Mouse (Mus musculus): ENCODE results near the gene Kcnj14. TPM values are rescaled to one million over a fixed set of nuclear protein-coding genes. Genes with fewer than 3 reads are reported as not detected.
A peak's percentile ranks its signal among the peaks of the same experiment; 100 is the strongest.

The Kcnj14 gene
- polyA plus RNA-seq, 1 experiment from 2014 or later, result 1.7 TPM

GRCm38 (mm10) chr7:45783511-45784091 lies 41.0 kb downstream of the Kcnj14 start, which contains the start of gene Lmtk3:
Gene Lmtk3, plus strand, starts transcription at chr7:45783738.
- no peak within 1 kb of the TSS; the same call in 1 of the 2 replicates for H3K27ac ChIP-seq (replicated peaks)
- peak within 1 kb of the TSS; percentile 21 for H3K9ac ChIP-seq
- under 1% methylated on average over 38 of the region's 38 CpGs for WGBS
- peaks cover 8% of the 10 kb centered on the region; the same call in 1 of the 2 replicates for H3K27me3 ChIP-seq
- H3K9me3 ChIP-seq (replicated peaks), result no peaks in the 10 kb centered on the region
- no peaks in the 10 kb centered on the region for H3K36me3 ChIP-seq
- peak within 1 kb of the TSS; percentile 96 for H3K4me2 ChIP-seq (replicated peaks)
- H3K4me1 ChIP-seq, result peaks cover 43% of the 10 kb centered on the region
- peak; percentile 26; the same call in 1 of the 2 replicates for ATAC-seq (ENCODE audit: insufficient number of reproducible peaks, low FRiP score, low TSS enrichment, low read depth)
- H3K4me3 ChIP-seq (replicated peaks), result peak within 1 kb of the TSS; percentile 66

- no peak overlapping the region for H3K4me3 ChIP-seq (replicated peaks)
- no peak for ATAC-seq (ENCODE audit: insufficient number of reproducible peaks, low FRiP score, low TSS enrichment, low read depth)
- no peaks in the 10 kb centered on the region for H3K9me3 ChIP-seq (replicated peaks)
- no peak overlapping the region for H3K4me2 ChIP-seq (replicated peaks)
- peaks cover 39% of the 10 kb centered on the region for H3K4me1 ChIP-seq
- no peak overlapping the region for H3K9ac ChIP-seq
- H3K36me3 ChIP-seq, result no peaks in the 10 kb centered on the region
- WGBS, result 56% methylated on average over 4 of the region's 4 CpGs
- peaks cover 8% of the 10 kb centered on the region; the same call in 1 of the 2 replicates for H3K27me3 ChIP-seq
- H3K27ac ChIP-seq (replicated peaks), result no peak overlapping the region
Observed at GRCm38 (mm10) chr7:45782271-45782670, 42.3 kb downstream of the Kcnj14 start.

- Histone ChIP-seq H3K9ac (no peak overlapping the region), H3K27ac (replicated peaks) (no peak overlapping the region), H3K9me3 (replicated peaks) (no peaks in the 10 kb centered on the region), H3K36me3 (no peaks in the 10 kb centered on the region), H3K27me3 (peaks cover 8% of the 10 kb centered on the region; the same call in 1 of the 2 replicates), H3K4me2 (replicated peaks) (peak overlapping the region; percentile 22; the same call in 1 of the 2 replicates), H3K4me3 (replicated peaks) (peak overlapping the region; percentile 12; the same call in 1 of the 2 replicates), H3K4me1 (peaks cover 8% of the 10 kb centered on the region)
- 21% methylated on average over 22 of the region's 22 CpGs for WGBS
- ATAC-seq (ENCODE audit: insufficient number of reproducible peaks, low FRiP score, low TSS enrichment, low read depth), result no peak; the same call in 1 of the 2 replicates
Observed at GRCm38 (mm10) chr7:45779081-45779641, 45.4 kb downstream of the Kcnj14 start.

GRCm38 (mm10) chr7:45775237-45775636 lies 49.3 kb downstream of the Kcnj14 start:
- no peak overlapping the region for H3K9ac ChIP-seq
- 73% methylated on average over 7 of the region's 7 CpGs for WGBS
- H3K4me3 ChIP-seq (replicated peaks), result no peak overlapping the region
- H3K36me3 ChIP-seq, result no peaks in the 10 kb centered on the region
- H3K4me2 ChIP-seq (replicated peaks), result no peak overlapping the region
- no peak for ATAC-seq (ENCODE audit: insufficient number of reproducible peaks, low FRiP score, low TSS enrichment, low read depth)
- H3K4me1 ChIP-seq, result no peaks in the 10 kb centered on the region
- peaks cover 15% of the 10 kb centered on the region for H3K27me3 ChIP-seq
- H3K9me3 ChIP-seq (replicated peaks), result no peaks in the 10 kb centered on the region
- no peak overlapping the region for H3K27ac ChIP-seq (replicated peaks)

- Histone ChIP-seq H3K27ac (replicated peaks) (peak overlapping the region; percentile 65), H3K4me3 (replicated peaks) (no peak overlapping the region), H3K4me1 (peaks cover 5% of the 10 kb centered on the region; the same call in 1 of the 2 replicates), H3K9ac (no peak overlapping the region), H3K36me3 (no peaks in the 10 kb centered on the region), H3K4me2 (replicated peaks) (no peak overlapping the region), H3K27me3 (peaks cover 7% of the 10 kb centered on the region; the same call in 1 of the 2 replicates), H3K9me3 (replicated peaks) (no peaks in the 10 kb centered on the region)
- WGBS, result 46% methylated on average over 4 of the region's 4 CpGs
- ATAC-seq (ENCODE audit: insufficient number of reproducible peaks, low FRiP score, low TSS enrichment, low read depth), result no peak
Observed at GRCm38 (mm10) chr7:45771101-45771500, 53.5 kb downstream of the Kcnj14 start.

GRCm38 (mm10) chr7:45770427-45771082 lies 54.0 kb downstream of the Kcnj14 start:
- peaks cover 10% of the 10 kb centered on the region; the same call in 1 of the 2 replicates for H3K4me1 ChIP-seq
- H3K4me3 ChIP-seq (replicated peaks), result no peak overlapping the region
- peaks cover 7% of the 10 kb centered on the region; the same call in 1 of the 2 replicates for H3K27me3 ChIP-seq
- no peaks in the 10 kb centered on the region for H3K9me3 ChIP-seq (replicated peaks)
- no peak for ATAC-seq (ENCODE audit: insufficient number of reproducible peaks, low FRiP score, low TSS enrichment, low read depth)
- H3K4me2 ChIP-seq (replicated peaks), result no peak overlapping the region
- 62% methylated on average over 8 of the region's 8 CpGs for WGBS
- H3K9ac ChIP-seq, result no peak overlapping the region
- H3K27ac ChIP-seq (replicated peaks), result no peak overlapping the region; the same call in 1 of the 2 replicates
- no peaks in the 10 kb centered on the region for H3K36me3 ChIP-seq

GRCm38 (mm10) chr7:45767500-45767899 lies 57.1 kb downstream of the Kcnj14 start:
- Histone ChIP-seq H3K9ac (no peak overlapping the region), H3K36me3 (no peaks in the 10 kb centered on the region), H3K27ac (replicated peaks) (peak overlapping the region; percentile 71), H3K4me1 (peaks cover 10% of the 10 kb centered on the region; the same call in 1 of the 2 replicates), H3K9me3 (replicated peaks) (no peaks in the 10 kb centered on the region), H3K27me3 (no peaks in the 10 kb centered on the region), H3K4me3 (replicated peaks) (no peak overlapping the region), H3K4me2 (replicated peaks) (no peak overlapping the region)
- ATAC-seq (ENCODE audit: insufficient number of reproducible peaks, low FRiP score, low TSS enrichment, low read depth), result no peak
- WGBS, result 89% methylated on average over 6 of the region's 6 CpGs

- Histone ChIP-seq H3K9ac (no peak overlapping the region), H3K4me2 (replicated peaks) (no peak overlapping the region), H3K4me1 (peaks cover 10% of the 10 kb centered on the region; the same call in 1 of the 2 replicates), H3K27me3 (no peaks in the 10 kb centered on the region), H3K9me3 (replicated peaks) (no peaks in the 10 kb centered on the region), H3K27ac (replicated peaks) (peak overlapping the region; percentile 71; the same call in 1 of the 2 replicates), H3K4me3 (replicated peaks) (no peak overlapping the region), H3K36me3 (no peaks in the 10 kb centered on the region)
- ATAC-seq (ENCODE audit: insufficient number of reproducible peaks, low FRiP score, low TSS enrichment, low read depth), result peak; percentile 68; the same call in 1 of the 2 replicates
- WGBS, result 31% methylated on average over 8 of the region's 8 CpGs
Observed at GRCm38 (mm10) chr7:45766764-45767163, 57.8 kb downstream of the Kcnj14 start.

Other genes starting within 250 kb of the Kcnj14 start
- gene Fgf21, start 209.3 kb downstream of the Kcnj14 start, polyA plus RNA-seq (2015; fragmentation: Nextera tagmentation; extraction: Ambion mirVana), result 0.95 and 1.2 TPM in 2 replicates
- 4.8 and 5.3 TPM in 2 replicates for gene Fut1, start 207.5 kb downstream of the Kcnj14 start, polyA plus RNA-seq (2015; fragmentation: Nextera tagmentation; extraction: Ambion mirVana)
- gene Izumo1, start 203.0 kb downstream of the Kcnj14 start, polyA plus RNA-seq (2015; fragmentation: Nextera tagmentation; extraction: Ambion mirVana), result 0.38 and 0.41 TPM in 2 replicates
- gene Rasip1, start 197.3 kb downstream of the Kcnj14 start, polyA plus RNA-seq (2015; fragmentation: Nextera tagmentation; extraction: Ambion mirVana), result 14.5 and 15.3 TPM in 2 replicates
- 20.0 and 21.4 TPM in 2 replicates for gene Mamstr, start 184.8 kb downstream of the Kcnj14 start, polyA plus RNA-seq (2015; fragmentation: Nextera tagmentation; extraction: Ambion mirVana)
- 6.3 and 6.5 TPM in 2 replicates for gene Fut2, start 158.4 kb downstream of the Kcnj14 start, polyA plus RNA-seq (2015; fragmentation: Nextera tagmentation; extraction: Ambion mirVana)
- 10.8 and 11.7 TPM in 2 replicates for gene Ntn5, start 140.8 kb downstream of the Kcnj14 start, polyA plus RNA-seq (2015; fragmentation: Nextera tagmentation; extraction: Ambion mirVana)
- 9.6 and 11.1 TPM in 2 replicates for gene Sec1, start 130.4 kb downstream of the Kcnj14 start, polyA plus RNA-seq (2015; fragmentation: Nextera tagmentation; extraction: Ambion mirVana)
- gene Car11, start 124.9 kb downstream of the Kcnj14 start, polyA plus RNA-seq (2015; fragmentation: Nextera tagmentation; extraction: Ambion mirVana), result 17.2 and 17.7 TPM in 2 replicates
- 6.8 and 7.0 TPM in 2 replicates for gene Dbp, start 119.7 kb downstream of the Kcnj14 start, polyA plus RNA-seq (2015; fragmentation: Nextera tagmentation; extraction: Ambion mirVana)
- gene Rpl18, start 109.3 kb downstream of the Kcnj14 start, polyA plus RNA-seq (2015; fragmentation: Nextera tagmentation; extraction: Ambion mirVana), result 1,062 and 1,100 TPM in 2 replicates
- gene Sphk2, start 106.8 kb downstream of the Kcnj14 start, polyA plus RNA-seq (2015; fragmentation: Nextera tagmentation; extraction: Ambion mirVana), result 38.4 and 43.4 TPM in 2 replicates
- 2.1 and 3.2 TPM in 2 replicates for gene Fam83e, start 103.6 kb downstream of the Kcnj14 start, polyA plus RNA-seq (2015; fragmentation: Nextera tagmentation; extraction: Ambion mirVana)
- 0.24 and 0.25 TPM in 2 replicates for gene Spaca4, start 99.0 kb downstream of the Kcnj14 start, polyA plus RNA-seq (2015; fragmentation: Nextera tagmentation; extraction: Ambion mirVana)
- 1.9 TPM in 2 replicates for gene Lmtk3, start 41.0 kb downstream of the Kcnj14 start, polyA plus RNA-seq (2015; fragmentation: Nextera tagmentation; extraction: Ambion mirVana)
- gene Sult2b1, start 40.1 kb downstream of the Kcnj14 start, polyA plus RNA-seq (2015; fragmentation: Nextera tagmentation; extraction: Ambion mirVana), result 49.6 and 55.7 TPM in 2 replicates
- 124 and 129 TPM in 2 replicates for gene Cyth2, start 10.2 kb downstream of the Kcnj14 start, polyA plus RNA-seq (2015; fragmentation: Nextera tagmentation; extraction: Ambion mirVana)
- 57.3 and 58.0 TPM in 2 replicates for gene Grwd1, start 6.2 kb upstream of the Kcnj14 start, polyA plus RNA-seq (2015; fragmentation: Nextera tagmentation; extraction: Ambion mirVana)
- 83.7 and 98.4 TPM in 2 replicates for gene Kdelr1, start 48.0 kb upstream of the Kcnj14 start, polyA plus RNA-seq (2015; fragmentation: Nextera tagmentation; extraction: Ambion mirVana)
- 0.67 and 0.79 TPM in 2 replicates for gene Grin2d, start 53.6 kb upstream of the Kcnj14 start, polyA plus RNA-seq (2015; fragmentation: Nextera tagmentation; extraction: Ambion mirVana)
- 0.40 and 0.77 TPM in 2 replicates for gene Syngr4, start 71.9 kb upstream of the Kcnj14 start, polyA plus RNA-seq (2015; fragmentation: Nextera tagmentation; extraction: Ambion mirVana)
- 4.9 and 5.0 TPM in 2 replicates for gene Tmem143, start 72.2 kb upstream of the Kcnj14 start, polyA plus RNA-seq (2015; fragmentation: Nextera tagmentation; extraction: Ambion mirVana)
- gene Emp3, start 96.6 kb upstream of the Kcnj14 start, polyA plus RNA-seq (2015; fragmentation: Nextera tagmentation; extraction: Ambion mirVana), result 307 and 335 TPM in 2 replicates
- gene Ccdc114, start 99.3 kb upstream of the Kcnj14 start, polyA plus RNA-seq (2015; fragmentation: Nextera tagmentation; extraction: Ambion mirVana), result 5.7 and 9.8 TPM in 2 replicates
- gene Abcc6, start 205.5 kb upstream of the Kcnj14 start, polyA plus RNA-seq (2015; fragmentation: Nextera tagmentation; extraction: Ambion mirVana), result 0.23 and 0.33 TPM in 2 replicates
- 36.5 and 36.7 TPM in 2 replicates for gene Nomo1, start 208.9 kb upstream of the Kcnj14 start, polyA plus RNA-seq (2015; fragmentation: Nextera tagmentation; extraction: Ambion mirVana)